Mouse (Mus musculus) right cerebral cortex, adult 2 months (tissue): Measurements from ENCODE around the gene Olfr311.
A peak's percentile ranks its signal among the peaks of the same experiment; 100 is the strongest.
"Not testable (repeated sequence)": the region's sequence is repeated elsewhere in the genome, so short reads cannot be mapped to it uniquely, and the experiment has no call there.

Experiments used
- DNase-seq, 2 experiments: peaks; one replicate each; pipeline ENCODE4 v3.0.0; 2021 to 2022; ENCODE audit warnings: low spot score in 2 of 2

The Olfr311 gene

GRCm38 (mm10) chr11:58838951-58839350 is at the start of gene Olfr311:
Olfr311 (plus strand) TSS chr11:58839251.
- DNase-seq = not testable (repeated sequence)

- no peak for DNase-seq
Measured at GRCm38 (mm10) chr11:58789532-58789931, 49.5 kb upstream of the Olfr311 start.

DNA sequence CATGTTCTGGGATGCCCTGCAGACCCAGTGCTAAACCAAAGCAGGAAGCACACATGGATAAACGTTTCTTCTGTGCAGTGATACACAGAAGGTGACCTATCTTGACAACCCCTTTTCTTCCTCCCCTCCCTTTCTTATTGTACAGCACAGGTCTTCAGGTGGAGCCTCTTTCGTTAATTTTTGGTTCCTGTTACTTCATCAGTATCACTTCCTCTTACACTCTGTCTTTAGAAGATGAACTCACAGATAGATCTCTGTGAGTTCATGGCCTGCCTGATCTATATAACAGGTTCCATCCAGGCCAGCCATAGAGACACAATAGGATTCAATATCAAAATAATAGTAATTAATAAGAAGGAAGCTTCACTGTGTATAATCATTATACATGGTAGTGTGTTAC is 49.0 kb upstream of the Olfr311 start:
- DNase-seq = no peak

DNA sequence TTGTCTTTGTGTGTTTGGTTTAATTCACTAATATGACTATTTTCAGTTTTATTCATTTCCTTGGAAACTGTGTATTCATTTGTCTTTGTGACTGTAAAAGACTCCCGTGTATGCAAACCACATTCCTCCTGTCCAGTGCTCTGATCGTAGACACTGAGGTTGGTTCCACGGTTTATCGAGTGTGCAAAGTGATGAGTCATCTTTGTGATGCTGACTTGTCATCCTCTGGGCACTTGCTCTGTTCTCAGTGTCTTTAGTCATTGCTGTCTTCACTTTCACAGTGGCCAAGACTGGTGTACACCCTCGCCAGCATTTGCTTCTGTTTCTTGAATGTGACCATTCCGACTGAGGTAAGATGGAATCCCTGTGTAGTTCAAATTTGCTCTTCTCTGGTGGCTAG is 48.4 kb upstream of the Olfr311 start:
- DNase-seq = no peak

DNA sequence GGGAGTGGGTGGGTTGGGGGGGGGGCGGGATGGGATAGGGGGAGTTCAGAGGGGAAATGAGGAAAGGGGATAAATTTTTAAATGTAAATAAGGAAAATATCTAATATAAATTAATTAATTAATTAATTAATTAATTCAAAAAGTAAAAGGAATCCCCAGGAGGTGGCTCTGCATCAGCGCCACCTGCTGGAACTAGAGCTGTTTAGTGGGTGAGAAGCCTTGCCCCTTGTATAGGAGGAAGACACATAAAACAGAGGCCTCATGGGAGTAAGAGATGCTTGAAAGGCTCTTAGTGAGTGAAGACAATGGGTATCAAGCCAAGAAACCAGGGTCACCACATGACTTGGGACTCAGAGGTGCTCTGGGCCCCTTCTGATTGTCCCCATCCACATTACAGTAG is 43.2 kb upstream of the Olfr311 start:
- no peak for DNase-seq

DNA sequence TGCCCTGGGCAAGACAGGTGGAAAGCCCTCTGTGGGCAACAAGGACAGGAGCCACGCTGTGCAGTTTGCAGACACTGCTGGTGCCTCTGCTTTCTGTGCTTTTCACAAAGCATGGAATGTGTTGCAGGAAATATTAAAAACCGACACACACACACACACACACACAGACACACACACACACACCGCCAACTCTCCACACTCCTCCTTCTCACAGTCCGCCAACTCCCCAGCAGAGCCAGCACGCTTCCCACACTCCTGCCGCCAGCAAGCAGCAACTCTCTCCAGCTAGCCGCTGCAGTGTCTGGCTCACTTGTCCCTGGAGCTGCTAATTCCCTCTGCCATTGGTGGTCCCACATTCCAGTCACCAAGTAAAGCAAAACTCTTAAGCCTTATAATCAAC is 42.2 kb upstream of the Olfr311 start:
- peak; percentile 85 to 86 for DNase-seq

DNA sequence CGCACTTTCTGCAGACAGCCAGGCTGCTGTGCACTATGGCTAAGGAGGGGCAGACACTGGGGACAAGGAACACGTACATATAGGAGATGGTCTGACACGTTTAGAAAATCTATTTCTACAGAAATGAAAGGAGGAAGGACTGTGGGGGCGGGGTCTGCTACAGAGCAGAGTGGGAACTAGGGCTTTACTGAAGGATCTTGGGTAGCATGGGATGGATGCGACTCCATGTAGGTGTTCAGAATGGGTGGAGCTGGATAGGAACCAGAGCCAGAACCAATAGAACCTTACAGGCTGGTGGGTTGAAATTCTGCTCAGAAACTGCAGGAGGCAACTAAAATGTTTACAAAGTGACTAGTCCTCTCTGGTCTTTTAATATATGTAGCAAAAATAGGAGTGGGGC is 39.3 kb upstream of the Olfr311 start:
- peak; percentile 48 to 53 for DNase-seq

DNA sequence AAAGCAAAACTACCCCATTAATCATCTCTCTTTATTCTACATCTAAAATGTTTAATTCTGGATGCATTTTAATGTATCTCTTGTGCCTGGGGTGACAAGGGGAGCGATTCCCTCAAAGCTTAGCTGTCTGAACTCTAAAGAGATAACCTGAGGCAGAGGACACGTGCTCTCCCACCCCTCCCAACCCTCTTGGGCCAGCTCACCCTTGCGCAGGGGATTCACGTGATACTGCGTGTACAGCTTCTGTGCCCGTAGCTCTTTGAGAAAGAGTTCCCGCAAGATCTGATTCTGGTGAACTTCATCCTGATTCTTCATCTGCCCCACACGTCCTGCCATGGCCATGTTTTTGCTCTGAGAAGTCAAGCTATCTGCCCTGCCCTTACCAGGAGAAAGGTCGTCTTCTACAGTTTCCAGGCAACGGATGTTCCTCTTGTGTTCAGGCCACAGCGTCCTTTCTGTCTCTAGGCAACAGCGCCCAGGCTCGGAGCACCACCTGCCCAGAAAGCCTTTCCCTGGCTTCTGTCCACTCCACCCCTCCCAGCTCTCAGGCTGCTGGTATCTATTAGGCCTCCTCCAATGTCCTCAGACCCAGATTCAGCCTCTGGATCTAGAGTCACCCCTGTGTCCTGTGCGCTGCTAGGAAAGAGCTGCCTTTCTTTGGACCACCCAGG is 37.4 kb upstream of the Olfr311 start, which contains the start of gene Fam183b:
TSS of gene Fam183b (minus strand) at position 403 of the 671 bp plus-strand sequence.
- no peak for DNase-seq

DNA sequence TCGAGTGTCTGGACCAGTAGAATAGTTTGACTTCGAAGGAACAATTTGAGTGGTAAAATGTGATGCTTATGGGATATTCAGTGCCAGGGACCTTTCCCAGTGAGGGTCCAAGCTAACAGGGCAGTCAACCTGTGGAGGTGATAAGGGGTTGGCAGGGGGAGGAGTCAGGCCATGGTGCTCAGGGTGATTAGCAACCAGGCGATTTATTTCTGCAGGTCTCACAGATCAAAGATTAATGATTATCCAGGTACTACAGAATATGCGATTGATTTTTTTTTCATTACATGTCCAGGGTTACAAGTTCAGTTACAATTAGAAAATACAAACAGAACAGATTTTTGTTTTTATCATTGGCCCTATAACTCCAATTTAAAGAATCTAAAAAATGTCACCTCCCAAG is 35.2 kb upstream of the Olfr311 start:
- DNase-seq = no peak

- DNase-seq = no peak
Measured at GRCm38 (mm10) chr11:58804393-58804792, 34.7 kb upstream of the Olfr311 start.

DNA sequence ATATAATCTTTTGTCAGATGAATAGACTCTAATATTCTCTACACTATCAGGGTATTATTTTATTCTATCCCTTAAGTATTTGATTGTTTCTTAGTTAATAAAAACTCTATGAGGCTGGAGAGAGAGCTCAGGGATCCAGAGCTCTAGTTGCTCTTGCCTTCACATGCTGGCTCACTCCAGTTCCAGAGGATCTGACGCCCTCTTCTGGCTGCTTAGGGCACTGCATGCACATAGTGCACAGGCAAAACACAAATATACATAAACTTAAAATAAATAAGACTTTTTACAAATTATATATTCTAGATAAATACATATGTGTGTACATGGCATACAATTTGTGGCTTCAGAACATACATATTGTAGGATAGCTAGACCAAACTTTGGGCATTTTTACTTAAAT is 27.1 kb upstream of the Olfr311 start:
- no peak for DNase-seq

DNA sequence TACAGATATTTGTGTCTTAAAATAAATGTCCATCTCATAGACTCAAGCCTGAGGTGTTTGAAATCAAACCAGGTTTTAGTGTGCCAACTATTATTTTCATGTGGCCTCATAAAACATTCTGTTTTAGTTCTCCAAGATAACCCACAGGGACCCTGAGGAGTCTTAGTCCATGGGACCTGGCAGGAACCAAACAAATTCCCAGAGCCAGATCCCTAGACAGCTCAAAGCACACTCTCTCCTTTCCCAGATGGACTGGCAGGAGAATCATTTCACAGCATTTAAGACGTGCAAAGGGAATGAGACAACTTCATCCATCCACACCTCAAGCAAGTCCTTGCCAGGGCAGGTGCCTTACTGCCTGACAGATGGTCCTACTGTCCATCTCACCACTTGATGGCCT is 24.4 kb upstream of the Olfr311 start, which contains the start of gene Olfr313:
TSS of gene Olfr313 (plus strand) at position 301 of the 400 bp plus-strand sequence.
- not testable (repeated sequence) for DNase-seq

DNA sequence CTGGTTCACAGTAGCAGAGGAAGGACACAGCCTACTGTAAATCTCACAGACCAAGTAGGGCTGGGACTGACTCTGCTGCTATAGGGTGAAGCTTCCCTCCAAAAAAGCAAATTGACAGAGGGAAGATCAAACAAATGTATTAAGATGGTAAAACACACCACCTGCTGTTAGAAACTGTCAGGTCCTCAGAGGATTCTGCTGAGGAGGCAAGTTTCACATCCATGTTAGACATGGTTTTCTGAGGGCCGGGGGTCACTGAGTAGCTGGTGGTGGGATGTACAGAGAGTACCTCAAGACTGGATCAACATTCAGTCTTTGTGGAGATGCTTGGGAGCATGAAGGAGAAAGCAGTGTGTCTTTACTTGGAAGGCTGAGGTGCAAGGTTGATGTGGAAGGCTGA is 23.4 kb upstream of the Olfr311 start:
- DNase-seq = no peak

DNA sequence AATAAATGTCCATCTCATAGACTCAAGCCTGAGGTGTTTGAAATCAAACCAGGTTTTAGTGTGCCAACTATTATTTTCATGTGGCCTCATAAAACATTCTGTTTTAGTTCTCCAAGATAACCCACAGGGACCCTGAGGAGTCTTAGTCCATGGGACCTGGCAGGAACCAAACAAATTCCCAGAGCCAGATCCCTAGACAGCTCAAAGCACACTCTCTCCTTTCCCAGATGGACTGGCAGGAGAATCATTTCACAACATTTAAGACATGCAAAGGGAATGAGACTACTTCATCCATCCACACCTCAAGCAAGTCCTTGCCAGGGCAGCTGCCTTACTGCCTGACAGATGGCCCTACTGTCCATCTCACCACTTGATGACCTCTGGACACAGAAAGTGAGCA is 10.1 kb upstream of the Olfr311 start, which contains the start of gene Olfr312:
TSS of gene Olfr312 (plus strand) at position 301 of the 400 bp plus-strand sequence.
- DNase-seq = not testable (repeated sequence)

DNA sequence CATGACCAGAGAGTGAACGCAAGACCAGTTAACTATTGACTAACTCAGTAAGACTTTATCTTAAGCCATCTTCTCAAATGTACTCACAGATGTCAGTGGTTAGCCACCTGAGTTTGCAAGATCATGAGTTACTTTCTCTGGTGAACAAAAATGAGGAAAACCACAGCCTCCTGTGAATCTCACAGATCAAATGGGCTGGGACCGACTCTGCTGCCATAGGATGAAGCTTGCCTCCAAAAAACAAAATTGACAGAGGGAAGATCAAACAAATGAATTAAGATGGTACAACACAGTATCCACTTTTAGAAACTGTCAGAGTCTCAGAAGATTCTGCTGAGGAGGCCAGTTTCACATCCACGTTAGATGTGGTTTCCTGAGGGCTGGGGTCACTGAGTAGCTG is 9.3 kb upstream of the Olfr311 start:
- no peak for DNase-seq

DNA sequence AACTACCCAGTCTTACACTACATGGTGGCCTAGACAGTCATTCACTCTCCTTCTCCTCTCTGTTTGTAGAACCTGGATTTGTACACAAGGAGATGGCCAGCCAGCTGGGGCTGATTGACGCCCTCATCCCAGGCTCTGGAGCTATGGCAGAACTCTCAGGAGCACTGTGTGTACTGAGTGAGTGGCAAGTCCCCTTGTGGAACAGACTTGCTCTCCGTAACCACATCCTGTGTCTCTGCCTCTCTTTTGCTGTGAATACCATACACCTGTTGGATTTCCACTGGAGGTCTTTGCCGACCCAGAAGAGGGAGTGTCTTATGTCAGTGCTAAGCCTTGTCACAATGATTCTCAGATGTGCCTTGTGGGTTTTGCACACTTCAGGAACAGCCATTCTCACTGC is 6.5 kb upstream of the Olfr311 start:
- not testable (repeated sequence) for DNase-seq

DNA sequence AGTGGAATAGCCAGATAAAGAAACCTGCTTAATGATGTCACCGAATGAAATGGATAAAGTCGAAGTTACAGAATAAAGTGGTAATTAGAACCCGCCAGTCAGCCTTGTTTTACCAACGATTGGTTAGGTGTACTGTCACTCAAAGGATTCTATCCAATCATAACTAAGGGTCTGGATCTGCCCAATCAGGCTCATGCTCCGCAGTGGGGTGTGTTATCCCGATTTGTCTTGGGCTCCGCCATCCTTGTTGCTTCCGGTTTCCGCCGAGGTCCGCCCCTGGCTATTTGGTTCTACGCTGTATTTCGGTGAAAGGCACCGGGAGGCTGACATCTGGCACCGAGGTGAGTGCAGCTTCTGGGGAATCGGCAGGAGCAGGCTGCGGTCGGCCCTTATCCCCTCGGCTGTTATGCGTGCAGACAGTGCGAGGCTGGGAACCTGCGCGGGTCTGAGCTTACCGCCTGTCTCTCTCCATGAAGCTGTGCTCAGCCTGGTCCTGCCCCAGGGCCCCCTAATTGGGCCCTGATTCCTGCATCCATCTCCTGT is 7.9 kb downstream of the Olfr311 start, which contains the start of gene Gm12258:
TSS of gene Gm12258 (plus strand) at position 240 of the 543 bp plus-strand sequence.
- peak; percentile 88 to 93 for DNase-seq

DNA sequence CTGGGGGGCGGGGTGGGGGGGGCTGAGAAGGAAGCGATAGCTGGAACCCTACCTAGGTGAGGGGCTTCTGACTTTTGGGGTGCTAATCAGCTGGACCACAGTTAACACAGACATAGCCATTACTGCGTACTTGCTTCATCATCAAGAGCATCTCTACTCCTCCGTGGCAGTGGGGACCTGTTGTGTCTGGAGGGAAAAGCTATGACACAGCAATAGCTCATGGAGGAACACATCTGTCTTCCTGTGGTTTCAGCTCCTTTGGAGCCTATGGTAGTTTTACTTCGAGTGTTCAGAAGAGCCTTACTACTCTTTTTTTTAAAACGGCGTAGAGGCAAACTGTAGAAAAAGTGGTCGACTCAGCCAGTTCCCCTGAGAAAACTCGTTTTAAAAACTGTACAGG is 8.6 kb downstream of the Olfr311 start:
- DNase-seq = no peak

GRCm38 (mm10) chr11:58849731-58850130 is 10.7 kb downstream of the Olfr311 start:
- no peak for DNase-seq

- DNase-seq = no peak
Measured at GRCm38 (mm10) chr11:58860744-58861143, 21.7 kb downstream of the Olfr311 start.

- peak; percentile 84 for DNase-seq
Measured at GRCm38 (mm10) chr11:58867039-58867953, 28.2 kb downstream of the Olfr311 start, which contains the start of gene 2810021J22Rik. 2810021J22Rik (plus strand) TSS chr11:58867216.

GRCm38 (mm10) chr11:58867954-58868330 is 28.9 kb downstream of the Olfr311 start:
- DNase-seq = no peak
